9 mouse cellular contexts compared by ENCODE assay signal in genomic region chr7:99468283-99469132, GRCm38 (mm10). TPM values are rescaled to one million over a fixed set of nuclear protein-coding genes. Genes with fewer than 3 reads are reported as not detected.
DNase-seq lines count a peak whose midpoint lies in the region; ATAC-seq and TF ChIP-seq lines count a peak whose summit lies in the region.
"Had no signal": no experiment of that assay in that cellular context is flagged by ENCODE, and none has a peak within 500 bp of the region (broad histone marks: within the 10 kb centered on the region; RNA-seq: fewer than 3 reads in every experiment).

No protein-coding gene starts in this region.

- intact Hi-C loops in heart, postnatal 14 days (cut with DNase I), result loop anchor here (2.0 kb wide), 1 partner anchor 14 kb away; the partner anchor contains the start of gene Rps3

- TF ChIP-seq CTCF in layer of hippocampus, adult 2 months (conservative IDR thresholded peaks at IDR 0.05), result peak; percentile 71
- TF ChIP-seq CTCF in testis, adult 2 months (IDR thresholded peaks at IDR 0.05; ENCODE audit: control insufficient read depth, insufficient read depth, insufficient replicate concordance, low read depth, low read length), result 0 out of 2 replicates have a peak, but pooled peaks have one; percentile 18

- peak; percentile 48 to 65 for DNase-seq in urinary bladder, adult 18-20 months (ENCODE audit: low spot score in 2 of 2)
- DNase-seq in urinary bladder, postnatal 10 days (ENCODE audit: low spot score), result no peak
- peak; percentile 86 for DNase-seq in forebrain, embryonic 11.5 days (ENCODE audit: low spot score)
- peak; percentile 80 to 82 for DNase-seq in heart, postnatal 14 days
- DNase-seq in layer of hippocampus, adult 2 months (ENCODE audit: low spot score in 2 of 2), result peak; percentile 70 to 74

- peaks cover 15% of the 10 kb centered on the region for H3K4me1 ChIP-seq in forebrain, embryonic 11.5 days (replicated peaks; ENCODE audit: control insufficient read depth, insufficient read depth, low read length)
- H3K4me1 ChIP-seq in lung, embryonic 15.5 days, result peaks cover 53% of the 10 kb centered on the region
- H3K4me1 ChIP-seq in neural tube, embryonic 15.5 days, result peaks cover 55% of the 10 kb centered on the region
- H3K4me1 ChIP-seq in testis, adult 2 months (ENCODE audit: control insufficient read depth, insufficient read depth, low read length), result peaks cover 17% of the 10 kb centered on the region

- H3K9ac ChIP-seq in forebrain, embryonic 11.5 days (ENCODE audit: low read length), result peak overlapping the region; percentile 55
- H3K9ac ChIP-seq in lung, embryonic 15.5 days, result peak overlapping the region; percentile 57
- H3K9ac ChIP-seq in neural tube, embryonic 15.5 days (replicated peaks), result peak overlapping the region; percentile 63

- TF ChIP-seq POLR2A in testis, adult 2 months (IDR thresholded peaks at IDR 0.05; ENCODE audit: control insufficient read depth, low read depth, low read length), result peak; percentile 39; the same call in 1 of the 2 replicates

- peak; percentile 77 for ATAC-seq in forebrain, embryonic 11.5 days (replicated peaks; ENCODE audit: low FRiP score)
- peak; percentile 82 for ATAC-seq in lung, embryonic 15.5 days (ENCODE audit: borderline replicate concordance, extremely low read depth, low FRiP score, low TSS enrichment)
- peak; percentile 89 for ATAC-seq in neural tube, embryonic 15.5 days (ENCODE audit: low FRiP score)

- peaks cover 17% of the 10 kb centered on the region for H3K27me3 ChIP-seq in forebrain, embryonic 11.5 days (ENCODE audit: control insufficient read depth, insufficient read depth, low read length)
- no peaks in the 10 kb centered on the region for H3K27me3 ChIP-seq in lung, embryonic 15.5 days
- H3K27me3 ChIP-seq in neural tube, embryonic 15.5 days (replicated peaks), result no peaks in the 10 kb centered on the region
- H3K27me3 ChIP-seq in testis, adult 2 months (ENCODE audit: control insufficient read depth, insufficient read depth, low read length), result no peaks in the 10 kb centered on the region

- H3K4me3 ChIP-seq in forebrain, embryonic 11.5 days (ENCODE audit: low read depth, low read length), result peak overlapping the region; percentile 38
- H3K4me3 ChIP-seq in layer of hippocampus, adult 2 months, result peak overlapping the region; percentile 56
- peak overlapping the region; percentile 52 for H3K4me3 ChIP-seq in lung, embryonic 15.5 days
- peak overlapping the region; percentile 58 for H3K4me3 ChIP-seq in neural tube, embryonic 15.5 days (replicated peaks)
- peak overlapping the region; percentile 85 for H3K4me3 ChIP-seq in testis, adult 2 months (ENCODE audit: control insufficient read depth, low read depth, low read length)

- peak overlapping the region; percentile 83 for H3K4me2 ChIP-seq in forebrain, embryonic 11.5 days (ENCODE audit: low read depth, low read length, severe bottlenecking)
- peak overlapping the region; percentile 91 for H3K4me2 ChIP-seq in lung, embryonic 15.5 days
- peak overlapping the region; percentile 73 for H3K4me2 ChIP-seq in neural tube, embryonic 15.5 days

- no peaks in the 10 kb centered on the region for H3K9me3 ChIP-seq in forebrain, embryonic 11.5 days (ENCODE audit: control insufficient read depth, low read length)
- no peaks in the 10 kb centered on the region for H3K9me3 ChIP-seq in lung, embryonic 15.5 days
- no peaks in the 10 kb centered on the region for H3K9me3 ChIP-seq in neural tube, embryonic 15.5 days (replicated peaks)

- 1% methylated on average over 138 of the region's 145 CpGs for WGBS in forebrain, embryonic 11.5 days
- under 1% methylated on average over 140 of the region's 145 CpGs for WGBS in lung, embryonic 15.5 days
- WGBS in neural tube, embryonic 15.5 days, result 2% methylated on average over 117 of the region's 145 CpGs

- peak overlapping the region; percentile 57 for H3K27ac ChIP-seq in forebrain, embryonic 11.5 days (ENCODE audit: low read depth, low read length)
- H3K27ac ChIP-seq in layer of hippocampus, adult 2 months, result peak overlapping the region; percentile 93
- peak overlapping the region; percentile 98 for H3K27ac ChIP-seq in lung, embryonic 15.5 days
- H3K27ac ChIP-seq in neural tube, embryonic 15.5 days (replicated peaks), result peak overlapping the region; percentile 92
- H3K27ac ChIP-seq in testis, adult 2 months (ENCODE audit: control insufficient read depth, insufficient read depth, low read depth, low read length), result peak overlapping the region; percentile 50

- no peaks in the 10 kb centered on the region; the same call in none of the 2 replicates for H3K36me3 ChIP-seq in forebrain, embryonic 11.5 days (ENCODE audit: control insufficient read depth, insufficient read depth, low read length)
- peaks cover 12% of the 10 kb centered on the region for H3K36me3 ChIP-seq in lung, embryonic 15.5 days
- H3K36me3 ChIP-seq in neural tube, embryonic 15.5 days, result peaks cover 18% of the 10 kb centered on the region
- no peaks in the 10 kb centered on the region for H3K36me3 ChIP-seq in testis, adult 2 months (ENCODE audit: control insufficient read depth, insufficient read depth, low read length)

RNA-seq across cellular contexts. Expression of gene Klhl35, which starts 2.7 kb away (rescaled TPM):
- polyA plus RNA-seq in forebrain, embryonic 11.5 days (2014; fragmentation: Nextera tagmentation; extraction: Ambion mirVana), result 4.7 and 5.5 TPM in 2 replicates
- total RNA-seq in heart, postnatal 14 days (2021), result under 1 TPM; 0.15 to 0.29 TPM
- total RNA-seq in layer of hippocampus, adult 2 months (2021), result 1 to 10 TPM; 2.0 to 2.8 TPM
- polyA plus RNA-seq in lung, embryonic 15.5 days (2015; fragmentation: Nextera tagmentation; extraction: Ambion mirVana), result 0.80 and 0.94 TPM in 2 replicates
- 1.7 and 2.2 TPM in 2 replicates for polyA plus RNA-seq in neural tube, embryonic 15.5 days (2015; fragmentation: Nextera tagmentation; extraction: Ambion mirVana)
- polyA plus RNA-seq in testis, adult 2 months (2012; rRNA removed), result 11.7 and 13.7 TPM in 2 replicates
- total RNA-seq: G1E had no signal
- polyA plus RNA-seq: G1E had no signal

RNA-seq across cellular contexts. Expression of gene Rps3, which starts 15.0 kb away (rescaled TPM):
- polyA plus RNA-seq in forebrain, embryonic 11.5 days (2014; fragmentation: Nextera tagmentation; extraction: Ambion mirVana), result 699 and 715 TPM in 2 replicates
- total RNA-seq in heart, postnatal 14 days (2021), result 100 to 1,000 TPM; 289 to 327 TPM
- total RNA-seq in layer of hippocampus, adult 2 months (2021), result 100 to 1,000 TPM; 278 to 289 TPM
- 777 and 836 TPM in 2 replicates for polyA plus RNA-seq in lung, embryonic 15.5 days (2015; fragmentation: Nextera tagmentation; extraction: Ambion mirVana)
- 412 and 499 TPM in 2 replicates for polyA plus RNA-seq in neural tube, embryonic 15.5 days (2015; fragmentation: Nextera tagmentation; extraction: Ambion mirVana)
- 70.0 and 73.9 TPM in 2 replicates for polyA plus RNA-seq in testis, adult 2 months (2012; rRNA removed)
